Mouse (Mus musculus): Measurements from ENCODE around the gene Foxn3. TPM values are rescaled to one million over a fixed set of nuclear protein-coding genes. Genes with fewer than 3 reads are reported as not detected.

Foxn3 gene
- total RNA-seq, 2 experiments from 2014 or later, result 115 to 120 TPM

- no peak for DNase-seq (ENCODE audit: low spot score)
- intact Hi-C loops (cut with DNase I), result no loop called here
Measured at GRCm38 (mm10) chr12:99182338-99182737, 381.0 kb downstream of the Foxn3 start.

- no peak for DNase-seq (ENCODE audit: low spot score)
Measured at GRCm38 (mm10) chr12:99180234-99180824, 383.1 kb downstream of the Foxn3 start.

GRCm38 (mm10) chr12:99174979-99175621, 388.3 kb downstream of the Foxn3 start:
- no peak for DNase-seq (ENCODE audit: low spot score)
- intact Hi-C loops (cut with DNase I), result no loop called here

More at GRCm38 (mm10) chr12:99180234-99180824, 383.1 kb downstream of the Foxn3 start:
- intact Hi-C loops (cut with DNase I), result no loop called here

- intact Hi-C loops (cut with DNase I), result no loop called here
- DNase-seq (ENCODE audit: low spot score), result no peak
Measured at GRCm38 (mm10) chr12:99172170-99172569, 391.2 kb downstream of the Foxn3 start.

GRCm38 (mm10) chr12:99169925-99170324, 393.5 kb downstream of the Foxn3 start:
- DNase-seq (ENCODE audit: low spot score), result no peak
- intact Hi-C loops (cut with DNase I), result no loop called here

GRCm38 (mm10) chr12:99166091-99166490, 397.3 kb downstream of the Foxn3 start:
- DNase-seq (ENCODE audit: low spot score), result no peak
- intact Hi-C loops (cut with DNase I), result no loop called here

- intact Hi-C loops (cut with DNase I), result no loop called here
Measured at GRCm38 (mm10) chr12:99163342-99163682, 400.1 kb downstream of the Foxn3 start.

GRCm38 (mm10) chr12:99162639-99163341, 400.6 kb downstream of the Foxn3 start:
- no peak for DNase-seq (ENCODE audit: low spot score)
- intact Hi-C loops (cut with DNase I), result no loop called here

More at GRCm38 (mm10) chr12:99163342-99163682, 400.1 kb downstream of the Foxn3 start:
- no peak for DNase-seq (ENCODE audit: low spot score)

GRCm38 (mm10) chr12:99162188-99162587, 401.2 kb downstream of the Foxn3 start:
- intact Hi-C loops (cut with DNase I), result no loop called here
- no peak for DNase-seq (ENCODE audit: low spot score)

GRCm38 (mm10) chr12:99160061-99160460, 403.3 kb downstream of the Foxn3 start:
- intact Hi-C loops (cut with DNase I), result no loop called here
- no peak for DNase-seq (ENCODE audit: low spot score)

GRCm38 (mm10) chr12:99155904-99156303, 407.5 kb downstream of the Foxn3 start:
- no peak for DNase-seq (ENCODE audit: low spot score)
- intact Hi-C loops (cut with DNase I), result no loop called here

- intact Hi-C loops (cut with DNase I), result loop anchor here (5.0 kb wide), 1 partner anchor 57 kb away; no protein-coding TSS in a partner anchor
- DNase-seq (ENCODE audit: low spot score), result no peak
Measured at GRCm38 (mm10) chr12:99154230-99154629, 409.2 kb downstream of the Foxn3 start.

GRCm38 (mm10) chr12:99153664-99154063, 409.7 kb downstream of the Foxn3 start:
- intact Hi-C loops (cut with DNase I), result loop anchor here (5.0 kb wide), 1 partner anchor 56 kb away; no protein-coding TSS in a partner anchor

GRCm38 (mm10) chr12:99150126-99150525, 413.3 kb downstream of the Foxn3 start:
- intact Hi-C loops (cut with DNase I), result loop anchor here (5.0 kb wide), 1 partner anchor 53 kb away; no protein-coding TSS in a partner anchor
- DNase-seq (ENCODE audit: low spot score), result no peak

More at GRCm38 (mm10) chr12:99153664-99154063, 409.7 kb downstream of the Foxn3 start:
- no peak for DNase-seq (ENCODE audit: low spot score)

GRCm38 (mm10) chr12:99149193-99149592, 414.2 kb downstream of the Foxn3 start:
- no peak for DNase-seq (ENCODE audit: low spot score)
- intact Hi-C loops (cut with DNase I), result no loop called here
